Mouse (Mus musculus) megakaryocyte, adult 5-6 weeks (primary cell): ENCODE measurements around the gene Cplx3. TPM values are rescaled to one million over a fixed set of nuclear protein-coding genes. Genes with fewer than 3 reads are reported as not detected.

Experiments used
- ATAC-seq: 2 replicates; pipeline ENCODE4 v1.8.0; 2016; ENCODE audit warnings: mild to moderate bottlenecking, inconsistent platforms; ENCODE audit not compliant: poor library complexity, severe bottlenecking
- total RNA-seq, 2 experiments: library from RNA; stranded (forward) in 1 of 2; stranded (reverse) in 1 of 2; fragments of 153-499, 151-499 nt in 1 of 2; fragments of 221-1000, 200-1000 nt in 1 of 2; gene quantifications; 2 replicates each; pipeline versions ENCODE4 v1.2.3 to v1.2.4; 2015 to 2017

Gene Cplx3
- total RNA-seq, 2 experiments from 2014 or later: not detected

DNA sequence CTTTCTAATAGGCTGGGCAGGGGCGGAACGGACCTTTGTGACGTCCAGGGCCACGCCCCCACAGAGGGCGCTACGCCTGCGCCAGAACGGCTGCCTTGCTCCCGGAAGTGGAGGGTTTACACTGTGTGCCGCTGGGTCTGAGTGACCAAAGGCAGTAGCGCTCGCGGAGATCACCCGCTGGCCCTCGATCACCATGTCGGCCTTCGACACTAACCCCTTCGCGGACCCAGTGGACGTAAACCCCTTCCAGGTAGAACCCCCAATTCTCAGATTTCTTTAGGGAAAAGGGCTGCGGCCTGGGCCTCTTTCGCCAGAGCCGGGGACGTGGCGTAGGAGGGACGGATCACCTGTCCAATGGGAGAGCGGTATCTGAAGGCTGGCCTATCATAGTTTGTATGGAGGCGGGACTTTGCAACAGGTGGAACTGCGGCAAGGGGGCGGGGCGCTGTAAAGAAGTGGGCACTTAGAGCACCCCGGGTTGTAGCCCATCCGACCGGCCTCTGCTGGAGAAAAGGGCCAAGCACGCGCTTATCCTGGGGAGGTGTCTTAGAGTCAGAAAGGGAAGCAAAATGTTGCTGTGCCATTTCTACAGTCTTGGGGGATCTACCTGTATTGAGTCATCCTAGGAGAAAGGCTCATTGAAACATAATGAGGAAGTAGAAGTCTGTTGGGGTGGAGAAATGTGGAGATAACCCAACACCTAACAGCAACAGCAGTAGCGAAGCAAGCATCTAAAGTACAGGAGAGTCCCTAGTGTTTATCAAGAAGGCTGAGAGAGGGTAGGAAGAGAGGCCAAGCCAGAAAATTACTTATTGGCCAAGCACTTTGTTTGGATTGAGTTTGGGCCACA lies 45.0 kb downstream of the Cplx3 start, which contains the start of gene Scamp2:
Gene Scamp2 (plus strand): TSS at position 83 of the 850 bp plus-strand sequence.
- ATAC-seq: peak; percentile 83

DNA sequence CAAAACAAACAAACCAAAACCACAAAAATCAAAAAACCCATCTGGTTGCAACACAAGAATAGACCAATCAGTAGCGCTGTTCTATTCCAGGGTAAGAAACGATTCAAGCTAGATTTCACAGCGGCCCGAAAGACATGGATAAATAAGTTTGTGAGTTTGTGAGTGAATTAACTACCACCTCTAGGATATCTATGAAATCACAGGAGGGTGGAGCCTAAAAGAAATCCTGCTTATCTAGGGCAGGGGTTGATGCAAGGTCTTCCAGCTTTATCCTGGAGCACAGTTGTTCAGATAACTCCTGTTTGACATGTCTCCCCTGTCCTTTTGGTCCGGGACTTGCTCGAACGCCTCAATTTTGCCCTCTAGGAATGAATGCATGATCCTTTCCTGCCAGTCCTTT lies 45.8 kb downstream of the Cplx3 start:
- no peak for ATAC-seq

DNA sequence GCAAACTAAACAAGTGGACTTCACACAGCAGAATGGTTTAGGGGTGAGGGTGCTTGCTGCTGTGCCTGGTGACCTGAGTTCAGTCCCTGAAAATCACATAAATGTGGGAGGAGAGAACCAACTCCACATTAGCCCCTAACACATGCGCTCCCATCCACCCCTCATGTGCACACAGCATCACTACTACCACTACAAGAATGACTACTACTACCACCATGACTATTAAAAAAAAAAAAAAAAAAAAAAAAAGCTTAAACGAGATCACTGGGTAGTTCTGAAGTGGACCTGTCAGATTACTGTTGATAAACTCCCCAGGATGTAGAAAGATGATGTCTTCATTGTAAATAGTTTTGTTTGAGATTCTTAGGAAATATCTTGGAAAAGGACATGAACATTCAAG lies 46.5 kb downstream of the Cplx3 start:
- ATAC-seq: no peak

DNA sequence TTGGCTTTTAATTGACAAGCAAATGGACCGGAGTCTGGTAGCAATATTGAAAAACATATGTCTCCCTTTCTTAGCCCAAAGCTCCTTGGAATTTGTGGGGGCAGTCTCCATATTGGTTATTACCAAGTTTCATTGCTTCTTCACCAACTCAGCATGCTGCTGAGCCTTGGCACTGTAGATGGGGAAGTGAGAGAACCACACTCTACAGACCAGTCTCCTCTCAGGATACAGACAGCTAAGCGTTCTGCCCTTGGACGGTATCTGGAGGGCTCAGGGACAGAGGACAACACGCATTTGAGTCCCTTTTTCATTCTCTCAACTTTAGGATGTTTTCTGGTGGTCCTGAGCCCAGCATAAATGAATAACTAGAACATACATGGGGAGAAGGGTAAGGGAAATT lies 47.5 kb downstream of the Cplx3 start:
- no peak for ATAC-seq

DNA sequence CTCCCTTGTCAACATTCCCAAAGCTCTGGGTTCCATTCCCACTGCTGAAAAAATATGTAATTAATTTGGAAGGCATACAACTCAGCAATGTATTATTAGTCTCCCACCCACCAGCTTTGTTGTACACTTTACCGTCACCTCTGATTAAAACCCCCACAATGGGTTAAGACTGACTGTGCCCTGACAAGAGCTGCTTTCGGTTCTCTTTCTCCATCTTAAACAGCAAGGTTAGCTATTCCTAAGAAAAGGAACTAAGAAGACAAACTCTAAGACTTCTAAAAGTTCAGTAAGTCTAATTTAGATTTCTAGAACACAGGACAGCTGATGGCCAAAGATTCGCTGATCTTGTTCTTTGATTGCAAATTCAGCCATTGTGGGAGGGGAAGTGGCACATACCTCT lies 48.9 kb downstream of the Cplx3 start:
- ATAC-seq: no peak

DNA sequence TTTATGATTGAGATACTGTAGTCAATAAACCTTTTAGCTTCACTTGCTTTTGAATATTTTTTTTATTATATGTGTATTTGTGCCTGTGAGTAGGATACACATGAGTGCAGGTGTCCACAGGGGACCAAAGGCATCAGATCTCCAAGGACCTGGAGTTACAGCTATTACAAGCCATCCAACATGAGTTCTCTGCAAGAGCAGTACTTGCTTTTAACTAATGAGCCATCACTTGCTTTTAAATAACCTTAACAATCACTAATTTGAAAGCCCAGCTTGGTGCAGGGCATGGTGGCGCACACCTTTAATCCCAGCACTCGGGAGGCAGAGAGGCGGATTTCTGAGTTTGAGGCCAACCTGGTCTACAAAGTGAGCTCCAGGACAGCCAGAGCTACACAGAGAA lies 51.3 kb downstream of the Cplx3 start:
- no peak for ATAC-seq

DNA sequence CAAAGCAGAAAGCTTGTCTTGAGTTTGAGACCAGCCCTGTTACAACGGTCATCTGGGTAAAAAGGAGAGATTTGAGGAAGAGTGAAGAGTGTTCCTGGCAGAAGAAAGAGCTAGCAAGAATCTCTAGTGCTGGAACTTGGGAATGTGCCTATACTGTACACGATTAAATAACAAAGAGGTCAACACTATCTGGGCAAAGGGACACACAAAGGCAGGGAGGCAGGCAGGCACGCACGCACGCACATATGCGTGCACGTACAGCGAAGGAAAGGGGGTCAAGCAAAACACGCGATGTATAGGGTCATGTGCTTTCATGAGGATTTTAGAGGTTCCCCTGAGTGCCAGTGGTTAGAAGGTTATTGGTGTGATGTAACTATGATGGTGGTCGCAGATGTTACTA lies 53.0 kb downstream of the Cplx3 start:
- no peak for ATAC-seq

DNA sequence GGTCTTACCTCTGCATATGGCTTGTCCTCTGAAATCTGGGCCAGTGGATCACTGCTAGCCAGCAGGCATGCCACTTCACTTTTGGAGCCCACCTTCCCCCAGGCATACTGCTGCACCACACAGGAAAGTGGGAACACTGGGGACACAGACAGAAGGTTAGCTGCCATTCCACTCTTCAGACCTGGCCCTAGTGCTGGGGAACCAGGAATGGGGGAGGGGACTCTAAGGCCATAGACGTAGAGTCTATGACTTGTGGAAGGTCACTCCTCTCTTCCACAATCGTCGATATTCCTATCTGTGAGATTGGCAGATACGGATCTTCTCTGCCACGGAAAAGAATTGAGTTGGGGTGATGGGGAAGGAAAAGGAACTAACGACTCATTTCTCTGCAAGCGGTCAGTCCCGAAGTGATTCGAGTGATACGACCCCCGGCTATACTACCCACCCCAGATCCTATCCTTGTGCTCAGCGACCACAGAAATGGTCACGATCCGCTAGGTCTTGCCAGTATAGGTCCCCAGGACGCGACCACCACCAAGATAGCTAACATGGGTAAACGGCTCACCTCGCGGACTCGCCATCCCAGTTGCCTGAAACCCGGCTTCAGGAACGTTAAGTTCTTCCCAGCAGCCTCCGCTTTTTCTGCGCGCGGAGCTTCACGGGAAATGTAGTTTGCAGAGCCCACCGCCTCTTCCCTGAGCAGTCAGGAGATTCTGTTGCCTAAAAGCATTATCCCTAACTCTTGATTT lies 53.8 kb downstream of the Cplx3 start, which contains the start of gene Mpi:
Gene Mpi (minus strand): TSS at position 625 of the 749 bp plus-strand sequence.
- peak; percentile 80 for ATAC-seq

DNA sequence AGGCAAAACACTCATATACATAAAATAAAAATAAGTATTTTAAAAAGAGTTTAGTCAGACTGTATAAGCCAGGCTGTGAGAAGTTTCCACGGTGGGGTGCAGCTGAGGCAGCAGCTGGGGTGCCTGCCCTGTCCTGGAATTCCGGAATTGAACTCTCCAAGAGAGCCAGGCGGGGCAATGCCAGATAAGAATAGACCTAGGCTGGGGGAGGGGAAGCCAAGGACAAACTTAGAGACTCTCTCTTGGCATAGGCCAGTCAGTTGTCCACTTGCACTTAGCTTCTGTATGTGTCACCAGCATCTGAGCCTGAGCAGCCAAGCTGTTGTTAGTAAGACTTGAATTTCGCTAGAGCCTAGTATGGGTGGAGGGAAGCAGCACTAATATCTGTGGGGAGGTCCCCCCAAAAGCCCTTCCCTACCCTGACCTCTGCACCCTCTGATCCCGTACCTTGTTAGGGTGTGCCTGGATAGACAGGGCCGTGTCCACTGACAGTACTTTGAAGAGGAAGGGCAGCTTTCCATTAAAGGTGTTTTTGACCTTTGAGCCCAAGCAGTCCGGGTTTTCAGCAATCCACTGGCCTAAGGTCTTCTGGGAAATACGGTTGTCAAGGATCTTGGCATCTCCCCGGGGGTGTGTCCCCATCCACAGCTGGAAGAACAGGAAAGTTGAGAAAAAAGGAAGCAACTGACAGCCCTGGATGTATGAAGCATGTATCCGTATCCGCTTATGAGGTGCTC lies 55.8 kb downstream of the Cplx3 start:
- ATAC-seq: no peak

Other genes with a start within 250 kb of the Cplx3 start
- 15.6 and 19.2 TPM in 2 replicates for gene Ppcdc, start 166.2 kb downstream of the Cplx3 start, total RNA-seq (2015)
- 14.5 and 19.2 TPM in 2 replicates for gene Ppcdc, start 166.2 kb downstream of the Cplx3 start, total RNA-seq (2017)
- gene Scamp5, start 138.2 kb downstream of the Cplx3 start, total RNA-seq (2015): 0.30 and 0.33 TPM in 2 replicates
- gene Scamp5, start 138.2 kb downstream of the Cplx3 start, total RNA-seq (2017): 0.04 and 0.28 TPM in 2 replicates
- gene Rpp25, start 102.3 kb downstream of the Cplx3 start, total RNA-seq (2015): not detected in 2 replicates
- not detected in 2 replicates for gene Rpp25, start 102.3 kb downstream of the Cplx3 start, total RNA-seq (2017)
- gene Cox5a, start 85.0 kb downstream of the Cplx3 start, total RNA-seq (2015): 374 and 399 TPM in 2 replicates
- gene Cox5a, start 85.0 kb downstream of the Cplx3 start, total RNA-seq (2017): 54.0 and 61.6 TPM in 2 replicates
- gene Fam219b, start 68.8 kb downstream of the Cplx3 start, total RNA-seq (2015): 5.1 and 5.4 TPM in 2 replicates
- gene Fam219b, start 68.8 kb downstream of the Cplx3 start, total RNA-seq (2017): 8.7 and 10.5 TPM in 2 replicates
- 10.7 and 12.7 TPM in 2 replicates for gene Mpi, start 53.5 kb downstream of the Cplx3 start, total RNA-seq (2015)
- 6.9 and 11.5 TPM in 2 replicates for gene Mpi, start 53.5 kb downstream of the Cplx3 start, total RNA-seq (2017)
- gene Scamp2, start 45.3 kb downstream of the Cplx3 start, total RNA-seq (2015): 89.5 and 90.0 TPM in 2 replicates
- 36.3 and 40.0 TPM in 2 replicates for gene Scamp2, start 45.3 kb downstream of the Cplx3 start, total RNA-seq (2017)
- 8.8 and 10.0 TPM in 2 replicates for gene Ulk3, start 16.8 kb downstream of the Cplx3 start, total RNA-seq (2015)
- gene Ulk3, start 16.8 kb downstream of the Cplx3 start, total RNA-seq (2017): 4.7 and 9.4 TPM in 2 replicates
- gene Lman1l, start 14.5 kb upstream of the Cplx3 start, total RNA-seq (2015): not detected in 2 replicates
- not detected in 2 replicates for gene Lman1l, start 14.5 kb upstream of the Cplx3 start, total RNA-seq (2017)
- 88.6 and 96.7 TPM in 2 replicates for gene Csk, start 47.4 kb upstream of the Cplx3 start, total RNA-seq (2015)
- gene Csk, start 47.4 kb upstream of the Cplx3 start, total RNA-seq (2017): 230 and 282 TPM in 2 replicates
- not detected in 2 replicates for gene Cyp1a2, start 77.4 kb upstream of the Cplx3 start, total RNA-seq (2015)
- gene Cyp1a2, start 77.4 kb upstream of the Cplx3 start, total RNA-seq (2017): not detected in 2 replicates
- gene Cyp1a1, start 81.6 kb upstream of the Cplx3 start, total RNA-seq (2015): not detected in 2 replicates
- not detected in 2 replicates for gene Cyp1a1, start 81.6 kb upstream of the Cplx3 start, total RNA-seq (2017)
- gene Edc3, start 102.3 kb upstream of the Cplx3 start, total RNA-seq (2015): 5.5 and 5.7 TPM in 2 replicates
- 3.7 and 4.9 TPM in 2 replicates for gene Edc3, start 102.3 kb upstream of the Cplx3 start, total RNA-seq (2017)
- 55.8 and 59.7 TPM in 2 replicates for gene Clk3, start 159.6 kb upstream of the Cplx3 start, total RNA-seq (2015)
- gene Clk3, start 159.6 kb upstream of the Cplx3 start, total RNA-seq (2017): 60.0 and 91.1 TPM in 2 replicates
- 23.0 and 23.7 TPM in 2 replicates for gene Arid3b, start 230.5 kb upstream of the Cplx3 start, total RNA-seq (2015)
- 7.6 and 12.6 TPM in 2 replicates for gene Arid3b, start 230.5 kb upstream of the Cplx3 start, total RNA-seq (2017)